Mouse (Mus musculus) megakaryocyte, embryonic 14.5 days (primary cell): ENCODE measurements around the gene Skp2.

ENCODE experiments used
- FLI1 ChIP-seq: IDR thresholded peaks from 2 replicates; pipeline ENCODE4 v1.6.1; 2012; ENCODE audit warnings: low read length, inconsistent platforms, mixed read lengths
- GATA1 ChIP-seq: IDR thresholded peaks from 3 replicates; pipeline ENCODE4 v1.6.1; 2012; ENCODE audit warnings: mixed read lengths, low read length, inconsistent platforms, borderline replicate concordance

- TF ChIP-seq GATA1 (no peak), FLI1 (no peak)
Measured at GRCm38 (mm10) chr15:9127051-9127791, 28.0 kb downstream of the Skp2 start.
